Mouse (Mus musculus) stomach, embryonic 15.5 days (tissue): ENCODE measurements at regions not wholly inside any gene's neighbourhood (a gene's known extent, or its start where the extent isn't known, plus 50 kb on each side); places are given as distances from the start of the nearest gene placed in this dataset.

Experiments used
- ATAC-seq: fragments of 200-750 bp; cut with Nextera tagmentation; 2 replicates; pipeline ENCODE4 v1.8.0; 2017; ENCODE audit warnings: low read depth, moderate number of reproducible peaks, moderate TSS enrichment; ENCODE audit not compliant: insufficient read depth, low FRiP score
- H3K27ac ChIP-seq: fragments of 300-500 bp; sonication (generic); 2 replicates; pipeline ENCODE4 v1.5.1; 2015; ENCODE audit warnings: mild to moderate bottlenecking, inconsistent platforms
- H3K27me3 ChIP-seq: fragments of 300-500 bp; sonication (generic); replicated peaks from 2 replicates; pipeline ENCODE4 v1.6.1; 2015; ENCODE audit warnings: inconsistent platforms
- H3K36me3 ChIP-seq: fragments of 300-500 bp; sonication (generic); 2 replicates; pipeline ENCODE4 v1.6.1; 2015; ENCODE audit warnings: inconsistent platforms
- H3K4me1 ChIP-seq: fragments of 300-500 bp; sonication (generic); 2 replicates; pipeline ENCODE4 v1.6.1; 2015; ENCODE audit warnings: inconsistent platforms
- H3K4me2 ChIP-seq: fragments of 300-500 bp; sonication (generic); 2 replicates; pipeline ENCODE4 v1.6.1; 2015; ENCODE audit warnings: mild to moderate bottlenecking, inconsistent platforms
- H3K4me3 ChIP-seq: fragments of 300-500 bp; sonication (generic); replicated peaks from 2 replicates; pipeline ENCODE4 v1.5.1; 2015; ENCODE audit warnings: inconsistent platforms
- H3K9ac ChIP-seq: fragments of 300-500 bp; sonication (generic); 2 replicates; pipeline ENCODE4 v1.6.1; 2015; ENCODE audit warnings: inconsistent platforms
- H3K9me3 ChIP-seq: fragments of 300-500 bp; sonication (generic); 2 replicates; pipeline ENCODE4 v1.6.1; 2016; ENCODE audit warnings: inconsistent platforms
- whole genome bisulfite sequencing: fragments of 180-500 bp; shearing (Covaris S2); methylation state at CpG from one replicate; pipeline ENCODE4 v1.1.7; 2015; 5-methylcytosine and 5-hydroxymethylcytosine counted together

GRCm38 (mm10) chr11:7562029-7562428 lies 348.3 kb upstream of the Igfbp3 start:
- 34% methylated on average over 2 of the region's 2 CpGs for WGBS
- H3K4me1 ChIP-seq: no peaks in the 10 kb centered on the region
- H3K9me3 ChIP-seq: no peaks in the 10 kb centered on the region
- ATAC-seq: no peak
- no peak overlapping the region for H3K9ac ChIP-seq
- H3K4me2 ChIP-seq: no peak overlapping the region
- no peaks in the 10 kb centered on the region for H3K36me3 ChIP-seq
- H3K27ac ChIP-seq: no peak overlapping the region
- H3K4me3 ChIP-seq: no peak overlapping the region
- no peaks in the 10 kb centered on the region for H3K27me3 ChIP-seq

GRCm38 (mm10) chr11:7561437-7561836 lies 347.7 kb upstream of the Igfbp3 start:
- ATAC-seq: no peak
- Histone ChIP-seq H3K9ac (no peak overlapping the region), H3K4me1 (no peaks in the 10 kb centered on the region), H3K4me2 (no peak overlapping the region), H3K9me3 (no peaks in the 10 kb centered on the region), H3K27me3 (no peaks in the 10 kb centered on the region), H3K4me3 (no peak overlapping the region), H3K27ac (no peak overlapping the region), H3K36me3 (no peaks in the 10 kb centered on the region)
- WGBS: 51% methylated on average over 1 of the region's 1 CpGs

GRCm38 (mm10) chr11:7555613-7556274 lies 342.0 kb upstream of the Igfbp3 start:
- no peaks in the 10 kb centered on the region for H3K4me1 ChIP-seq
- H3K27me3 ChIP-seq: no peaks in the 10 kb centered on the region
- 59% methylated on average over 6 of the region's 6 CpGs for WGBS
- no peak overlapping the region for H3K9ac ChIP-seq
- no peak overlapping the region for H3K27ac ChIP-seq
- no peak for ATAC-seq
- H3K36me3 ChIP-seq: no peaks in the 10 kb centered on the region
- H3K9me3 ChIP-seq: no peaks in the 10 kb centered on the region
- H3K4me3 ChIP-seq: no peak overlapping the region
- H3K4me2 ChIP-seq: no peak overlapping the region

- Histone ChIP-seq H3K4me1 (no peaks in the 10 kb centered on the region), H3K9me3 (no peaks in the 10 kb centered on the region), H3K9ac (no peak overlapping the region), H3K27ac (no peak overlapping the region), H3K36me3 (no peaks in the 10 kb centered on the region), H3K4me3 (no peak overlapping the region), H3K27me3 (no peaks in the 10 kb centered on the region), H3K4me2 (no peak overlapping the region)
- 71% methylated on average over 3 of the region's 3 CpGs for WGBS
- no peak for ATAC-seq
These were observed 338.4 kb upstream of the Igfbp3 start for GRCm38 (mm10) chr11:7552154-7552553.

- H3K36me3 ChIP-seq: no peaks in the 10 kb centered on the region
- H3K4me2 ChIP-seq: no peak overlapping the region
- H3K9ac ChIP-seq: no peak overlapping the region
- no peaks in the 10 kb centered on the region for H3K9me3 ChIP-seq
- ATAC-seq: no peak
- H3K4me3 ChIP-seq: no peak overlapping the region
- H3K27ac ChIP-seq: no peak overlapping the region
- WGBS: 52% methylated on average over 2 of the region's 2 CpGs
- H3K27me3 ChIP-seq: no peaks in the 10 kb centered on the region
- no peaks in the 10 kb centered on the region for H3K4me1 ChIP-seq
These were observed 334.1 kb upstream of the Igfbp3 start for GRCm38 (mm10) chr11:7547796-7548195.

- Histone ChIP-seq H3K27me3 (no peaks in the 10 kb centered on the region), H3K4me2 (no peak overlapping the region), H3K4me3 (no peak overlapping the region), H3K9ac (no peak overlapping the region), H3K36me3 (no peaks in the 10 kb centered on the region), H3K4me1 (no peaks in the 10 kb centered on the region), H3K9me3 (no peaks in the 10 kb centered on the region), H3K27ac (no peak overlapping the region)
- 65% methylated on average over 2 of the region's 2 CpGs for WGBS
- ATAC-seq: peak; percentile 66
These were observed 331.9 kb upstream of the Igfbp3 start for GRCm38 (mm10) chr11:7545621-7546020.

- Histone ChIP-seq H3K4me1 (no peaks in the 10 kb centered on the region), H3K9ac (no peak overlapping the region), H3K9me3 (no peaks in the 10 kb centered on the region), H3K4me3 (no peak overlapping the region), H3K27me3 (no peaks in the 10 kb centered on the region), H3K36me3 (no peaks in the 10 kb centered on the region), H3K27ac (no peak overlapping the region), H3K4me2 (no peak overlapping the region)
- WGBS: 43% methylated on average over 2 of the region's 2 CpGs
- ATAC-seq: no peak
These were observed 320.9 kb upstream of the Igfbp3 start for GRCm38 (mm10) chr11:7534590-7534989.

GRCm38 (mm10) chr11:7533327-7533726 lies 319.6 kb upstream of the Igfbp3 start:
- no peak for ATAC-seq
- no peak overlapping the region for H3K4me2 ChIP-seq

GRCm38 (mm10) chr11:7531847-7532246 lies 318.1 kb upstream of the Igfbp3 start:
- WGBS: 77% methylated on average over 3 of the region's 3 CpGs
- no peaks in the 10 kb centered on the region for H3K4me1 ChIP-seq
- H3K27ac ChIP-seq: no peak overlapping the region
- H3K4me2 ChIP-seq: no peak overlapping the region
- no peak overlapping the region for H3K9ac ChIP-seq
- H3K27me3 ChIP-seq: no peaks in the 10 kb centered on the region
- ATAC-seq: no peak
- H3K9me3 ChIP-seq: no peaks in the 10 kb centered on the region
- H3K4me3 ChIP-seq: no peak overlapping the region
- no peaks in the 10 kb centered on the region for H3K36me3 ChIP-seq

More at GRCm38 (mm10) chr11:7533327-7533726, 319.6 kb upstream of the Igfbp3 start:
- Histone ChIP-seq H3K27me3 (no peaks in the 10 kb centered on the region), H3K4me3 (no peak overlapping the region), H3K9me3 (no peaks in the 10 kb centered on the region), H3K36me3 (no peaks in the 10 kb centered on the region), H3K4me1 (no peaks in the 10 kb centered on the region), H3K9ac (no peak overlapping the region), H3K27ac (no peak overlapping the region)
- 45% methylated on average over 1 of the region's 1 CpGs for WGBS

- no peak overlapping the region for H3K4me2 ChIP-seq
- no peak overlapping the region for H3K27ac ChIP-seq
- H3K27me3 ChIP-seq: no peaks in the 10 kb centered on the region
- 70% methylated on average over 6 of the region's 6 CpGs for WGBS
- no peak overlapping the region for H3K4me3 ChIP-seq
- H3K9me3 ChIP-seq: no peaks in the 10 kb centered on the region
- no peak overlapping the region for H3K9ac ChIP-seq
- no peaks in the 10 kb centered on the region for H3K36me3 ChIP-seq
- no peaks in the 10 kb centered on the region for H3K4me1 ChIP-seq
- no peak for ATAC-seq
These were observed 316.9 kb upstream of the Igfbp3 start for GRCm38 (mm10) chr11:7530482-7531148.

- 74% methylated on average over 2 of the region's 2 CpGs for WGBS
- ATAC-seq: no peak
- Histone ChIP-seq H3K4me1 (no peaks in the 10 kb centered on the region), H3K36me3 (no peaks in the 10 kb centered on the region), H3K27ac (no peak overlapping the region), H3K4me3 (no peak overlapping the region), H3K9me3 (no peaks in the 10 kb centered on the region), H3K27me3 (no peaks in the 10 kb centered on the region), H3K4me2 (no peak overlapping the region), H3K9ac (no peak overlapping the region)
These were observed 305.8 kb upstream of the Igfbp3 start for GRCm38 (mm10) chr11:7519556-7519955.

- no peaks in the 10 kb centered on the region for H3K27me3 ChIP-seq
- H3K9me3 ChIP-seq: no peaks in the 10 kb centered on the region
- H3K4me2 ChIP-seq: no peak overlapping the region
- no peak overlapping the region for H3K9ac ChIP-seq
- 68% methylated on average over 5 of the region's 5 CpGs for WGBS
- no peak overlapping the region for H3K4me3 ChIP-seq
- ATAC-seq: no peak
- no peak overlapping the region for H3K27ac ChIP-seq
- no peaks in the 10 kb centered on the region for H3K4me1 ChIP-seq
- H3K36me3 ChIP-seq: no peaks in the 10 kb centered on the region
These were observed 295.1 kb upstream of the Igfbp3 start for GRCm38 (mm10) chr11:7508861-7509260.
